ENCODE assay signal across 1 mouse cellular context in genomic region chr3:121585306-121585705, GRCm38 (mm10).
TF ChIP-seq lines count a peak whose summit lies in the region.

No protein-coding gene starts in this region.

TF ChIP-seq in myocyte, 11 proteins besides CTCF, POLR2A, EP300 and RAD21 (continued from another document):
- no peak for TF ChIP-seq SRF (IDR thresholded peaks at IDR 0.05; ENCODE audit: control insufficient read depth, insufficient read length, low read depth)
- TF ChIP-seq REST (IDR thresholded peaks at IDR 0.05; ENCODE audit: insufficient read depth, insufficient read length), result no peak
- TF ChIP-seq TCF12 (IDR thresholded peaks at IDR 0.05; ENCODE audit: insufficient read depth, poor library complexity, severe bottlenecking), result no peak
